Mouse (Mus musculus) olfactory bulb, adult 2 months (tissue): Measurements from ENCODE around the gene Hoxd9.

Experiments
- CTCF ChIP-seq: fragments of 200-500 bp; IDR thresholded peaks from 2 replicates; pipeline ENCODE4 v1.5.1; 2012; ENCODE audit warnings: low read depth, mild to moderate bottlenecking, low read length, moderate library complexity; ENCODE audit not compliant: insufficient read depth
- POLR2A ChIP-seq: fragments of 200-500 bp; IDR thresholded peaks from 2 replicates; pipeline ENCODE4 v1.6.1; 2012; ENCODE audit warnings: mild to moderate bottlenecking, low read depth, low read length, moderate library complexity; ENCODE audit not compliant: insufficient read depth

DNA sequence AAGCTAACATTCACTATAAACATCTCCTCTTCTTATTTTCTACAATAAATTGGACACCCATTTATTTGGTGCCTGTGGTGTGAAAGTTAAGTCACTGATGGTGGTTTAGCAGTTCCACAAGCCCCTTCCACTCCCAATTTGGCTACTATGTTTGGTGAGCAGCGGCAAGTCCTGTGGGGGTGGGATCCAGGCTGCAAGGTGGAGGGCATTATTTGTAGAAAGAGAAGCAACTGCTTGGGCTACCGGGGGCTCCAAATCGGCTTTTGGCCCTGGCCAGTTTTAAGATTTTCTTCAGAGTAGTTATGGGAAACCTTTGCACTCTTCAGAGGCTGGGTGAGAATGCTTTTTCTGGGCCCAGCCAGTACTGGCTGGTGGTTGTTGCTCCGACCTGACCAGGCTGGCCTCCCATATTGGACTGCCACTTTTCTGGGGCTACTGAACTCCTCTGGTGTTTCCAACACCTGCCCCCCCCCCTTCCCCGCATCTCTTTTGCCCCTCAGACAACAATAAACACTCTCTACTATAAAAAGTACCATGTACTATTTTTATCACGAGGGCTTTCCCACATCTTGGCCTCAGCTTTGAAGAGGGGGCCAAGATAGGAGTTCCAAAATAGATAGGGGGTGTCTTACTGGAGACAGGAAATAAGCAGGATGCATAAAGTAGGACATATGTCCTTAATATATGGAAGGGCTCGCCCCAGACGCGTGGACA lies 34.4 kb downstream of the Hoxd9 start:
- TF ChIP-seq CTCF (no peak), POLR2A (no peak)
